Comparison of ENCODE assay signal across 22 mouse cellular contexts in the genomic region with DNA sequence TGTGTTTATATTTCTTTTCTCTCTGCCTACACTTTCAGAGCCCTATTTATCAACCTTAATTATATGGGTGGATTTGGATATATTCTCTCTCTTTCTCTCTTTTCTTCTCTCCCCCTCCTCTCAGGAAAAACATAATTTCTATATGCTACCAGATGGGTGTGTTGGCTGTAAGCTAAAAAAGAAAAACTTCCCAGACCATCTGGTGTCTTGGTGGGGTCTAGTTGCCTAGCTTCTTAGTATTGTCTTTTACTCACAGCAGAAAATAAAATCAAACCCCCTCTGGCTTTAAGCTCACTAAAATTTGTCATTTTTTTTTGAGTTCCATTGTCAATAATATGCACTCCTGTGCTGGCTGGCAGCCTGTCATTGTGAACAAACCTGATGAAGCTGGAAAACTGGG.
"Had no signal": no experiment of that assay in that cellular context is flagged by ENCODE, and none has a peak within 500 bp of the region (broad histone marks: within the 10 kb centered on the region; RNA-seq: fewer than 3 reads in every experiment).

No protein-coding gene starts in this region.

- DNase-seq: gastrocnemius, postnatal 10 days; gastrocnemius, postnatal 25 days; heart, adult 18-20 months; heart, postnatal 10 days; heart, postnatal 4 days; kidney, adult 18-20 months; kidney, adult 8-10 months; kidney, postnatal 10 days; kidney, postnatal 36 days; left cerebral cortex, postnatal 4 days had no signal

- ATAC-seq: hindbrain, embryonic 16.5 days; inflammation-experienced regulatory T-cells, adult 6 months; liver, embryonic 12.5 days had no signal

- H3K36me3 ChIP-seq: heart, embryonic 10.5 days; heart, embryonic 12.5 days; hindbrain, embryonic 10.5 days; hindbrain, embryonic 12.5 days; intestine, embryonic 15.5 days; limb, embryonic 13.5 days; limb, embryonic 15.5 days; liver, embryonic 12.5 days had no signal

- H3K27me3 ChIP-seq: heart, embryonic 12.5 days; hindbrain, embryonic 12.5 days; intestine, embryonic 15.5 days; limb, embryonic 13.5 days; limb, embryonic 15.5 days; liver, embryonic 12.5 days had no signal

- H3K9ac ChIP-seq: heart, embryonic 12.5 days; hindbrain, embryonic 12.5 days; hindbrain, embryonic 14.5 days; intestine, embryonic 15.5 days; limb, embryonic 13.5 days; limb, embryonic 15.5 days; liver, embryonic 12.5 days; liver, embryonic 14.5 days had no signal

- H3K4me1 ChIP-seq: heart, embryonic 10.5 days; heart, embryonic 12.5 days; hindbrain, embryonic 12.5 days; intestine, embryonic 15.5 days; limb, embryonic 15.5 days; liver, embryonic 12.5 days had no signal

- H3K4me2 ChIP-seq: heart, embryonic 12.5 days; hindbrain, embryonic 12.5 days; hindbrain, embryonic 14.5 days; intestine, embryonic 15.5 days; limb, embryonic 13.5 days; limb, embryonic 15.5 days; liver, embryonic 12.5 days had no signal

- H3K27ac ChIP-seq: heart, embryonic 10.5 days; hindbrain, embryonic 10.5 days; hindbrain, embryonic 12.5 days; hindbrain, embryonic 14.5 days; intestine, embryonic 15.5 days; limb, embryonic 13.5 days; limb, embryonic 15.5 days; liver, embryonic 12.5 days; liver, embryonic 14.5 days had no signal

- H3K9me3 ChIP-seq: heart, embryonic 10.5 days; heart, embryonic 12.5 days; hindbrain, embryonic 10.5 days; hindbrain, embryonic 12.5 days; intestine, embryonic 15.5 days; limb, embryonic 13.5 days; limb, embryonic 15.5 days; liver, embryonic 12.5 days had no signal

- H3K4me3 ChIP-seq: heart, embryonic 10.5 days; heart, embryonic 12.5 days; hindbrain, embryonic 10.5 days; hindbrain, embryonic 12.5 days; intestine, embryonic 15.5 days; limb, embryonic 13.5 days; limb, embryonic 15.5 days; liver, embryonic 12.5 days had no signal
